Mouse (Mus musculus): ENCODE measurements around the gene Tfap4. TPM values are rescaled to one million over a fixed set of nuclear protein-coding genes. Genes with fewer than 3 reads are reported as not detected.

Tfap4 gene
- polyA plus RNA-seq, 1 experiment from 2014 or later, result 11.2 TPM

- no peaks in the 10 kb centered on the region for H3K36me3 ChIP-seq
- 2% methylated on average over 43 of the region's 43 CpGs for WGBS
- H3K27me3 ChIP-seq, result 0 out of 2 replicates have a peak, but pooled peaks cover 3% of the 10 kb centered on the region
- peak overlapping the region; percentile 87 for H3K4me2 ChIP-seq (replicated peaks)
- H3K27ac ChIP-seq, result peak overlapping the region; percentile 94
- H3K9ac ChIP-seq (replicated peaks), result peak overlapping the region; percentile 87
- peaks cover 20% of the 10 kb centered on the region for H3K4me1 ChIP-seq (replicated peaks)
- no peaks in the 10 kb centered on the region for H3K9me3 ChIP-seq
- ATAC-seq, result peak; percentile 48
- peak overlapping the region; percentile 71 for H3K4me3 ChIP-seq (replicated peaks)
Measured at GRCm38 (mm10) chr16:4560145-4560952, 695 bp upstream of the Tfap4 start.

- peaks cover 20% of the 10 kb centered on the region for H3K4me1 ChIP-seq (replicated peaks)
Measured at GRCm38 (mm10) chr16:4558980-4559631, 548 bp downstream of the Tfap4 start.

GRCm38 (mm10) chr16:4558384-4558979, 1.2 kb downstream of the Tfap4 start:
- Histone ChIP-seq H3K4me3 (replicated peaks) (peak overlapping the region; percentile 71), H3K4me2 (replicated peaks) (peak overlapping the region; percentile 87), H3K27me3 (0 out of 2 replicates have a peak, but pooled peaks cover 3% of the 10 kb centered on the region), H3K4me1 (replicated peaks) (peaks cover 22% of the 10 kb centered on the region), H3K36me3 (no peaks in the 10 kb centered on the region), H3K27ac (peak overlapping the region; percentile 94), H3K9me3 (no peaks in the 10 kb centered on the region), H3K9ac (replicated peaks) (peak overlapping the region; percentile 87)
- WGBS, result under 1% methylated on average over 38 of the region's 38 CpGs
- ATAC-seq, result peak; percentile 93

More at GRCm38 (mm10) chr16:4558980-4559631, 548 bp downstream of the Tfap4 start:
- Histone ChIP-seq H3K9me3 (no peaks in the 10 kb centered on the region), H3K9ac (replicated peaks) (peak overlapping the region; percentile 87), H3K27ac (peak overlapping the region; percentile 94), H3K4me3 (replicated peaks) (peak overlapping the region; percentile 71), H3K27me3 (0 out of 2 replicates have a peak, but pooled peaks cover 3% of the 10 kb centered on the region), H3K4me2 (replicated peaks) (peak overlapping the region; percentile 87), H3K36me3 (no peaks in the 10 kb centered on the region)
- ATAC-seq, result peak; percentile 44
- 0% methylated on average over 43 of the region's 43 CpGs for WGBS

GRCm38 (mm10) chr16:4557949-4558348, 1.7 kb downstream of the Tfap4 start:
- peak overlapping the region; percentile 87 for H3K9ac ChIP-seq (replicated peaks)
- WGBS, result under 1% methylated on average over 19 of the region's 19 CpGs
- peak overlapping the region; percentile 71 for H3K4me3 ChIP-seq (replicated peaks)
- H3K4me2 ChIP-seq (replicated peaks), result peak overlapping the region; percentile 87
- peaks cover 26% of the 10 kb centered on the region for H3K4me1 ChIP-seq (replicated peaks)
- H3K27me3 ChIP-seq, result 0 out of 2 replicates have a peak, but pooled peaks cover 3% of the 10 kb centered on the region
- peak overlapping the region; percentile 94 for H3K27ac ChIP-seq
- peak; percentile 43 for ATAC-seq
- no peaks in the 10 kb centered on the region for H3K36me3 ChIP-seq
- no peaks in the 10 kb centered on the region for H3K9me3 ChIP-seq

GRCm38 (mm10) chr16:4557085-4557484, 2.6 kb downstream of the Tfap4 start:
- H3K27me3 ChIP-seq, result 0 out of 2 replicates have a peak, but pooled peaks cover 3% of the 10 kb centered on the region
- H3K9ac ChIP-seq (replicated peaks), result peak overlapping the region; percentile 42; the same call in 1 of the 2 replicates
- H3K4me1 ChIP-seq (replicated peaks), result peaks cover 31% of the 10 kb centered on the region
- no peaks in the 10 kb centered on the region for H3K36me3 ChIP-seq
- no peaks in the 10 kb centered on the region for H3K9me3 ChIP-seq
- 95% methylated on average over 1 of the region's 1 CpGs for WGBS
- peak overlapping the region; percentile 71 for H3K4me3 ChIP-seq (replicated peaks)
- ATAC-seq, result no peak
- H3K4me2 ChIP-seq (replicated peaks), result peak overlapping the region; percentile 87
- no peak overlapping the region for H3K27ac ChIP-seq

- no peak overlapping the region for H3K9ac ChIP-seq (replicated peaks)
- peaks cover 5% of the 10 kb centered on the region; the same call in 1 of the 2 replicates for H3K36me3 ChIP-seq
- no peak overlapping the region for H3K4me2 ChIP-seq (replicated peaks)
- peaks cover 31% of the 10 kb centered on the region for H3K4me1 ChIP-seq (replicated peaks)
- no peak overlapping the region for H3K4me3 ChIP-seq (replicated peaks)
- no peak overlapping the region for H3K27ac ChIP-seq
- ATAC-seq, result no peak
- H3K9me3 ChIP-seq, result no peaks in the 10 kb centered on the region
- no peaks in the 10 kb centered on the region for H3K27me3 ChIP-seq
- 100% methylated on average over 1 of the region's 1 CpGs for WGBS
Measured at GRCm38 (mm10) chr16:4555555-4555954, 4.1 kb downstream of the Tfap4 start.

GRCm38 (mm10) chr16:4552829-4553550, 6.7 kb downstream of the Tfap4 start:
- Histone ChIP-seq H3K27ac (no peak overlapping the region), H3K9ac (replicated peaks) (peak overlapping the region; percentile 39; the same call in 1 of the 2 replicates), H3K4me3 (replicated peaks) (no peak overlapping the region), H3K9me3 (no peaks in the 10 kb centered on the region), H3K4me1 (replicated peaks) (peaks cover 26% of the 10 kb centered on the region), H3K27me3 (no peaks in the 10 kb centered on the region), H3K4me2 (replicated peaks) (no peak overlapping the region), H3K36me3 (peaks cover 22% of the 10 kb centered on the region)
- WGBS, result 64% methylated on average over 6 of the region's 6 CpGs
- no peak for ATAC-seq

- no peaks in the 10 kb centered on the region for H3K9me3 ChIP-seq
- H3K4me3 ChIP-seq (replicated peaks), result no peak overlapping the region
- no peak overlapping the region for H3K27ac ChIP-seq
- H3K4me2 ChIP-seq (replicated peaks), result no peak overlapping the region
- WGBS, result 93% methylated on average over 12 of the region's 12 CpGs
- H3K9ac ChIP-seq (replicated peaks), result no peak overlapping the region
- H3K4me1 ChIP-seq (replicated peaks), result peaks cover 15% of the 10 kb centered on the region
- H3K36me3 ChIP-seq, result peaks cover 30% of the 10 kb centered on the region
- ATAC-seq, result no peak
- no peaks in the 10 kb centered on the region for H3K27me3 ChIP-seq
Measured at GRCm38 (mm10) chr16:4551885-4552284, 7.8 kb downstream of the Tfap4 start.

- Histone ChIP-seq H3K4me1 (replicated peaks) (peaks cover 13% of the 10 kb centered on the region), H3K9me3 (no peaks in the 10 kb centered on the region), H3K9ac (replicated peaks) (no peak overlapping the region), H3K4me2 (replicated peaks) (no peak overlapping the region), H3K4me3 (replicated peaks) (no peak overlapping the region), H3K36me3 (peaks cover 38% of the 10 kb centered on the region), H3K27me3 (no peaks in the 10 kb centered on the region), H3K27ac (no peak overlapping the region)
- peak; percentile 68 for ATAC-seq
- WGBS, result 45% methylated on average over 13 of the region's 13 CpGs
Measured at GRCm38 (mm10) chr16:4551056-4551455, 8.6 kb downstream of the Tfap4 start.

GRCm38 (mm10) chr16:4548953-4549688, 10.5 kb downstream of the Tfap4 start:
- H3K9me3 ChIP-seq, result no peaks in the 10 kb centered on the region
- no peak overlapping the region for H3K27ac ChIP-seq
- no peaks in the 10 kb centered on the region for H3K27me3 ChIP-seq
- H3K36me3 ChIP-seq, result peaks cover 55% of the 10 kb centered on the region
- H3K4me2 ChIP-seq (replicated peaks), result no peak overlapping the region
- 95% methylated on average over 18 of the region's 18 CpGs for WGBS
- ATAC-seq, result no peak
- no peak overlapping the region for H3K9ac ChIP-seq (replicated peaks)
- H3K4me1 ChIP-seq (replicated peaks), result peaks cover 13% of the 10 kb centered on the region
- H3K4me3 ChIP-seq (replicated peaks), result no peak overlapping the region

GRCm38 (mm10) chr16:4547611-4548010, 12.0 kb downstream of the Tfap4 start:
- Histone ChIP-seq H3K27ac (no peak overlapping the region), H3K9me3 (no peaks in the 10 kb centered on the region), H3K4me3 (replicated peaks) (no peak overlapping the region), H3K4me1 (replicated peaks) (peaks cover 6% of the 10 kb centered on the region), H3K27me3 (no peaks in the 10 kb centered on the region), H3K9ac (replicated peaks) (no peak overlapping the region), H3K36me3 (peaks cover 55% of the 10 kb centered on the region), H3K4me2 (replicated peaks) (no peak overlapping the region)
- WGBS, result 95% methylated on average over 5 of the region's 5 CpGs
- ATAC-seq, result no peak
